Comparison of ENCODE assay signal across 14 mouse cellular contexts in genomic region chr6:52209685-52210046, GRCm38 (mm10). TPM values are rescaled to one million over a fixed set of nuclear protein-coding genes. Genes with fewer than 3 reads are reported as not detected.
DNase-seq lines count a peak whose midpoint lies in the region; ATAC-seq and TF ChIP-seq lines count a peak whose summit lies in the region.
"Had no signal": no experiment of that assay in that cellular context is flagged by ENCODE, and none has a peak within 500 bp of the region (broad histone marks: within the 10 kb centered on the region; RNA-seq: fewer than 3 reads in every experiment).

No protein-coding gene starts in this region.

- H3K27me3 ChIP-seq in lung, embryonic 15.5 days: peaks cover 96% of the 10 kb centered on the region
- peaks cover 44% of the 10 kb centered on the region for H3K27me3 ChIP-seq in limb, embryonic 10.5 days (ENCODE audit: low read depth, poor library complexity, severe bottlenecking)
- peaks cover 79% of the 10 kb centered on the region for H3K27me3 ChIP-seq in small intestine, adult 2 months (ENCODE audit: control insufficient read depth, insufficient read depth, low read length)

- no peak for TF ChIP-seq POLR2A in small intestine, adult 2 months (IDR thresholded peaks at IDR 0.05; ENCODE audit: low read depth, low read length)

- H3K4me1 ChIP-seq in lung, embryonic 15.5 days: peaks cover 5% of the 10 kb centered on the region; the same call in 1 of the 2 replicates
- peaks cover 89% of the 10 kb centered on the region for H3K4me1 ChIP-seq in limb, embryonic 10.5 days
- peaks cover 8% of the 10 kb centered on the region for H3K4me1 ChIP-seq in small intestine, adult 2 months (ENCODE audit: control insufficient read depth, insufficient read depth, insufficient read length, low read length)

- H3K4me3 ChIP-seq in lung, embryonic 15.5 days: peak overlapping the region; percentile 42
- peak overlapping the region; percentile 90 for H3K4me3 ChIP-seq in limb, embryonic 10.5 days
- H3K4me3 ChIP-seq in small intestine, adult 2 months (ENCODE audit: low read depth, low read length): no peak overlapping the region

- peak overlapping the region; percentile 32; the same call in 1 of the 2 replicates for H3K9ac ChIP-seq in lung, embryonic 15.5 days

- H3K9me3 ChIP-seq in lung, embryonic 15.5 days: no peaks in the 10 kb centered on the region
- no peaks in the 10 kb centered on the region for H3K9me3 ChIP-seq in limb, embryonic 10.5 days (replicated peaks)

- DNase-seq in adrenal gland, postnatal 10 days: peak; percentile 38
- DNase-seq in adrenal gland, postnatal 36 days: no peak
- DNase-seq in lung, postnatal 25 days (ENCODE audit: low spot score): no peak
- DNase-seq in limb, embryonic 10.5 days (ENCODE audit: low spot score): peak; percentile 55
- DNase-seq in layer of hippocampus, adult 18-20 months (ENCODE audit: low spot score in 2 of 2): no peak
- no peak for DNase-seq in frontal cortex, postnatal 25 days (ENCODE audit: low spot score in 2 of 2)
- DNase-seq: cerebellum, postnatal 36 days; retina, postnatal 1 day had no signal

- no peaks in the 10 kb centered on the region for H3K36me3 ChIP-seq in lung, embryonic 15.5 days
- peaks cover 28% of the 10 kb centered on the region for H3K36me3 ChIP-seq in limb, embryonic 10.5 days
- no peaks in the 10 kb centered on the region for H3K36me3 ChIP-seq in small intestine, adult 2 months (ENCODE audit: control insufficient read depth, insufficient read depth, low read length)

- no peak for ATAC-seq in lung, embryonic 15.5 days (ENCODE audit: borderline replicate concordance, extremely low read depth, low FRiP score, low TSS enrichment)
- ATAC-seq: inflammation-experienced regulatory T-cells, adult 6 months had no signal

- H3K27ac ChIP-seq in lung, embryonic 15.5 days: peak overlapping the region; percentile 77
- H3K27ac ChIP-seq in limb, embryonic 10.5 days: peak overlapping the region; percentile 99
- H3K27ac ChIP-seq in small intestine, adult 2 months (ENCODE audit: insufficient read depth, low read depth, low read length): no peak overlapping the region

- peak overlapping the region; percentile 66 for H3K4me2 ChIP-seq in lung, embryonic 15.5 days
- H3K4me2 ChIP-seq: heart, embryonic 11.5 days had no signal

- peak; percentile 16; the same call in 1 of the 2 replicates for TF ChIP-seq CTCF in small intestine, adult 2 months (IDR thresholded peaks at IDR 0.05; ENCODE audit: extremely low read depth, insufficient read length, insufficient replicate concordance, low read depth, low read length)

- WGBS in lung, embryonic 15.5 days: 41% methylated on average over 12 of the region's 12 CpGs
- 3% methylated on average over 12 of the region's 12 CpGs for WGBS in limb, embryonic 10.5 days
- WGBS in small intestine, adult 2 months: 33% methylated on average over 12 of the region's 12 CpGs

RNA-seq across cellular contexts. Expression of gene Hoxa6, which starts 1.1 kb away (rescaled TPM):
- 1 to 10 TPM; 4.8 to 8.6 TPM for total RNA-seq in adrenal gland, postnatal 10 days (2021)
- total RNA-seq in adrenal gland, postnatal 36 days (2021): 1 to 10 TPM; 2.5 to 4.6 TPM
- 2.9 and 3.1 TPM in 2 replicates for polyA plus RNA-seq in lung, embryonic 15.5 days (2015; fragmentation: Nextera tagmentation; extraction: Ambion mirVana)
- polyA plus RNA-seq in limb, embryonic 10.5 days (2016; fragmentation: Nextera tagmentation; extraction: Ambion mirVana): 3.5 and 4.1 TPM in 2 replicates
- 0.15 and 0.52 TPM in 2 replicates for polyA plus RNA-seq in small intestine, adult 2 months (2012; rRNA removed)
- not detected for total RNA-seq in layer of hippocampus, adult 18-20 months (2021)
- total RNA-seq: midbrain, postnatal 0 days had no signal
- polyA plus RNA-seq: heart, embryonic 11.5 days; inflammation-experienced regulatory T-cells, adult 6 months; liver, embryonic 16.5 days; midbrain, postnatal 0 days had no signal

RNA-seq across cellular contexts. Expression of gene Hoxa3, which starts 3.5 kb away (rescaled TPM):
- 10 to 100 TPM in 1 of 2 experiments, 1 to 10 TPM in 1; 5.9 to 13.5 TPM for total RNA-seq in adrenal gland, postnatal 10 days (2021)
- 1 to 10 TPM; 3.7 TPM for total RNA-seq in adrenal gland, postnatal 36 days (2021)
- 7.5 and 9.4 TPM in 2 replicates for polyA plus RNA-seq in lung, embryonic 15.5 days (2015; fragmentation: Nextera tagmentation; extraction: Ambion mirVana)
- 7.0 and 7.9 TPM in 2 replicates for polyA plus RNA-seq in limb, embryonic 10.5 days (2016; fragmentation: Nextera tagmentation; extraction: Ambion mirVana)
- polyA plus RNA-seq in small intestine, adult 2 months (2012; rRNA removed): 3.5 and 5.0 TPM in 2 replicates
- total RNA-seq in layer of hippocampus, adult 18-20 months (2021): not detected
- polyA plus RNA-seq: inflammation-experienced regulatory T-cells, adult 6 months; midbrain, postnatal 0 days had no signal

RNA-seq across cellular contexts. Expression of gene Gm28308, which starts 3.5 kb away (rescaled TPM):
- total RNA-seq in adrenal gland, postnatal 10 days (2021): 1 to 10 TPM in 1 of 2 experiments, under 1 TPM in 1; 0.91 to 1.5 TPM
- 1 to 10 TPM; 1.5 to 2.8 TPM for total RNA-seq in adrenal gland, postnatal 36 days (2021)
- not detected in 2 replicates for polyA plus RNA-seq in lung, embryonic 15.5 days (2015; fragmentation: Nextera tagmentation; extraction: Ambion mirVana)
- 0.79 and 1.2 TPM in 2 replicates for polyA plus RNA-seq in limb, embryonic 10.5 days (2016; fragmentation: Nextera tagmentation; extraction: Ambion mirVana)
- polyA plus RNA-seq in small intestine, adult 2 months (2012; rRNA removed): 0.58 TPM in 1 of 2 replicates, not detected in the other
- total RNA-seq in layer of hippocampus, adult 18-20 months (2021): not detected
- total RNA-seq: midbrain, postnatal 0 days had no signal
- polyA plus RNA-seq: heart, embryonic 11.5 days; inflammation-experienced regulatory T-cells, adult 6 months; liver, embryonic 16.5 days; midbrain, postnatal 0 days had no signal

RNA-seq across cellular contexts. Expression of gene Hoxa5, which starts 5.3 kb away (rescaled TPM):
- total RNA-seq in adrenal gland, postnatal 10 days (2021): 10 to 100 TPM; 28.0 to 28.2 TPM
- total RNA-seq in adrenal gland, postnatal 36 days (2021): 10 to 100 TPM; 14.7 to 27.8 TPM
- 48.2 and 48.7 TPM in 2 replicates for polyA plus RNA-seq in lung, embryonic 15.5 days (2015; fragmentation: Nextera tagmentation; extraction: Ambion mirVana)
- 9.8 and 10.4 TPM in 2 replicates for polyA plus RNA-seq in limb, embryonic 10.5 days (2016; fragmentation: Nextera tagmentation; extraction: Ambion mirVana)
- 3.5 and 4.7 TPM in 2 replicates for polyA plus RNA-seq in small intestine, adult 2 months (2012; rRNA removed)
- not detected for total RNA-seq in layer of hippocampus, adult 18-20 months (2021)
- polyA plus RNA-seq: inflammation-experienced regulatory T-cells, adult 6 months; midbrain, postnatal 0 days had no signal

RNA-seq across cellular contexts. Expression of gene Hoxa7, which starts 12.0 kb away (rescaled TPM):
- total RNA-seq in adrenal gland, postnatal 10 days (2021): 10 to 100 TPM; 21.5 to 26.6 TPM
- total RNA-seq in adrenal gland, postnatal 36 days (2021): 10 to 100 TPM; 19.1 to 20.1 TPM
- 4.9 and 5.5 TPM in 2 replicates for polyA plus RNA-seq in lung, embryonic 15.5 days (2015; fragmentation: Nextera tagmentation; extraction: Ambion mirVana)
- polyA plus RNA-seq in limb, embryonic 10.5 days (2016; fragmentation: Nextera tagmentation; extraction: Ambion mirVana): 24.7 and 24.8 TPM in 2 replicates
- polyA plus RNA-seq in small intestine, adult 2 months (2012; rRNA removed): 0.04 and 2.5 TPM in 2 replicates
- total RNA-seq in layer of hippocampus, adult 18-20 months (2021): under 1 TPM in 1 of 2 experiments, not detected in 1; 0.36 TPM
- total RNA-seq: midbrain, postnatal 0 days had no signal
- polyA plus RNA-seq: inflammation-experienced regulatory T-cells, adult 6 months; midbrain, postnatal 0 days had no signal

Comparison
In these comparisons a context has a peak if more than half of its experiments do, and no peak if none do; other contexts are left out.
1. DNase-seq: peak in adrenal gland, postnatal 10 days (single experiment) and limb, embryonic 10.5 days (single experiment); none in adrenal gland, postnatal 36 days (0 of 2), lung, postnatal 25 days (single experiment), layer of hippocampus, adult 18-20 months (0 of 2) and frontal cortex, postnatal 25 days (0 of 2).
2. RNA of gene Hoxa3, which starts 3.5 kb away (total RNA-seq): 5.9 to 13.5 TPM in adrenal gland, postnatal 10 days and 3.7 TPM in adrenal gland, postnatal 36 days; not detected in layer of hippocampus, adult 18-20 months; every median in the first group is over 4 times any median in the second.